Mouse (Mus musculus) hindbrain, postnatal 0 days (tissue): ENCODE data around the gene Arhgap29. TPM values are rescaled to one million over a fixed set of nuclear protein-coding genes. Genes with fewer than 3 reads are reported as not detected.

Source experiments
- ATAC-seq: fragments of 200-750 bp; cut with Nextera tagmentation; 2 replicates; pipeline ENCODE4 v1.8.0; 2017; ENCODE audit warnings: mild to moderate bottlenecking, moderate TSS enrichment, moderate library complexity
- DNase-seq: peaks from one replicate; pipeline ENCODE4 v3.0.0-alpha.2; 2015; ENCODE audit warnings: low spot score
- H3K27ac ChIP-seq: fragments of 300-500 bp; sonication (generic); 2 replicates; pipeline ENCODE4 v1.5.1; 2014; ENCODE audit warnings: mild to moderate bottlenecking
- H3K27me3 ChIP-seq: fragments of 300-500 bp; sonication (generic); 2 replicates; pipeline ENCODE4 v1.6.1; 2014; ENCODE audit warnings: low read length, mixed read lengths; ENCODE audit not compliant: insufficient read depth
- H3K36me3 ChIP-seq: fragments of 300-500 bp; sonication (generic); 2 replicates; pipeline ENCODE4 v1.6.1; 2014; ENCODE audit warnings: low read length, mixed read lengths; ENCODE audit not compliant: insufficient read depth
- H3K4me1 ChIP-seq: fragments of 300-500 bp; sonication (generic); 2 replicates; pipeline ENCODE4 v1.6.1; 2014; ENCODE audit warnings: antibody characterized with exemption, low read length, mixed read lengths; ENCODE audit not compliant: insufficient read depth
- H3K4me2 ChIP-seq: fragments of 300-500 bp; sonication (generic); 2 replicates; pipeline ENCODE4 v1.6.1; 2014; ENCODE audit warnings: low read depth, mild to moderate bottlenecking, low read length, moderate library complexity, mixed read lengths
- H3K4me3 ChIP-seq: fragments of 300-500 bp; sonication (generic); 2 replicates; pipeline ENCODE4 v1.5.1; 2014; ENCODE audit warnings: low read length
- H3K9ac ChIP-seq: fragments of 300-500 bp; sonication (generic); replicated peaks from 2 replicates; pipeline ENCODE4 v1.6.1; 2014; ENCODE audit warnings: mild to moderate bottlenecking, low read length, moderate library complexity, mixed read lengths
- H3K9me3 ChIP-seq: fragments of 300-500 bp; sonication (generic); 2 replicates; pipeline ENCODE4 v1.6.1; 2016; ENCODE audit warnings: low read length, mixed read lengths
- CTCF ChIP-seq: IDR thresholded peaks from 2 replicates; pipeline ENCODE4 v1.5.1; 2016; ENCODE audit warnings: antibody characterized with exemption, control low read depth, low read depth
- WGBS: fragments of 180-500 bp; shearing (Covaris S2); extraction: QIAGEN DNeasy Blood & Tissue Kit; methylation state at CpG from one replicate; pipeline ENCODE4 v1.1.7; 2014; 5-methylcytosine and 5-hydroxymethylcytosine counted together
- polyA plus RNA-seq: library from polyadenylated mRNA; unstranded; fragments of >200 nt; fragmentation: Nextera tagmentation; extraction: Ambion mirVana; gene quantifications from 2 replicates; pipeline ENCODE4 v1.2.1, GENCODE M21; 2015
- total RNA-seq: library from RNA; depleted of rRNA; stranded (reverse); fragments of >200 nt; gene quantifications from 2 replicates; pipeline ENCODE4 v1.2.3, GENCODE M21; 2014

The Arhgap29 gene
- total and polyA plus RNA-seq, 2 experiments from 2014 or later = 14.8 to 21.8 TPM

- H3K9ac ChIP-seq = no peak overlapping the region
- no peaks in the 10 kb centered on the region for H3K36me3 ChIP-seq
- peaks cover 4% of the 10 kb centered on the region; the same call in 1 of the 2 replicates for H3K27me3 ChIP-seq
- H3K27ac ChIP-seq = no peak overlapping the region
- no peak for ATAC-seq
- no peak overlapping the region for H3K4me2 ChIP-seq
- no peak for DNase-seq
- no peaks in the 10 kb centered on the region for H3K9me3 ChIP-seq
- TF ChIP-seq CTCF = no peak
- WGBS = 76% methylated on average over 6 of the region's 6 CpGs
- 0 out of 2 replicates have a peak, but pooled peaks cover 10% of the 10 kb centered on the region for H3K4me1 ChIP-seq
- no peak overlapping the region for H3K4me3 ChIP-seq
These were observed 88.2 kb downstream of the Arhgap29 start for GRCm38 (mm10) chr3:122040522-122040921.

DNA sequence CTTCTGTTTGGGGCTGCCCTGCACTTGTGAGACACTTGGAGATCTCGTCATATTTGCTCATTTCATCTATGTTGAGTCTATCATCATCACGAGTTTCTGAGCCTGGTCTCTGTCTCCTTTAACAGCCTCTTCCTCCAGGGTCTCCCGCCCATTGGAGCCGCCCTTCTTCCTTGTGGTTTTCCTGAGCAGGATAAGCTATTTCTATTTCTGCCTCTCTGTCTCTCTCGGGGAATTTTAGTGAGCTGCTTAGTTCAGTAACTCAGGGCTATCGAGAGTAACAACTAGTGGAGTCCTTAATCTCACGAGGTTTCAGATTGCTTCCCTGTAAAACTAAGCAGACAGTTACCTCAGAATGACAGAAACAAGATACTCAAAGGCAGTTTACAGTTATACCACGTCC is 90.8 kb downstream of the Arhgap29 start:
- 0 out of 2 replicates have a peak overlapping the region, but pooled peaks have one; percentile 65 for H3K27ac ChIP-seq
- H3K27me3 ChIP-seq = peaks cover 4% of the 10 kb centered on the region; the same call in 1 of the 2 replicates
- H3K9ac ChIP-seq = no peak overlapping the region
- no peak for TF ChIP-seq CTCF
- WGBS = 35% methylated on average over 8 of the region's 8 CpGs
- H3K9me3 ChIP-seq = no peaks in the 10 kb centered on the region
- peak; percentile 6 for DNase-seq
- no peak overlapping the region for H3K4me2 ChIP-seq
- ATAC-seq = no peak
- peaks cover 22% of the 10 kb centered on the region for H3K4me1 ChIP-seq
- H3K4me3 ChIP-seq = no peak overlapping the region
- no peaks in the 10 kb centered on the region for H3K36me3 ChIP-seq

- TF ChIP-seq CTCF = no peak
- H3K4me1 ChIP-seq = peaks cover 24% of the 10 kb centered on the region
- DNase-seq = peak; percentile 49
- H3K36me3 ChIP-seq = no peaks in the 10 kb centered on the region
- peak within 1 kb of the TSS; percentile 47 for H3K4me2 ChIP-seq
- 8% methylated on average over 26 of the region's 26 CpGs for WGBS
- H3K9ac ChIP-seq = peak within 1 kb of the TSS; percentile 47
- no peak for ATAC-seq
- no peaks in the 10 kb centered on the region for H3K9me3 ChIP-seq
- peak within 1 kb of the TSS; percentile 65 for H3K27ac ChIP-seq
- peaks cover 4% of the 10 kb centered on the region; the same call in 1 of the 2 replicates for H3K27me3 ChIP-seq
- peak within 1 kb of the TSS; percentile 24 for H3K4me3 ChIP-seq
These were observed 91.6 kb downstream of the Arhgap29 start, which contains the start of gene Abca4 for GRCm38 (mm10) chr3:122043799-122044547. Gene Abca4, plus strand, starts transcription at chr3:122044443.

GRCm38 (mm10) chr3:122046187-122046620 is 93.9 kb downstream of the Arhgap29 start:
- Histone ChIP-seq H3K27ac (no peak overlapping the region), H3K4me1 (peaks cover 24% of the 10 kb centered on the region), H3K9ac (no peak overlapping the region), H3K27me3 (peaks cover 4% of the 10 kb centered on the region; the same call in 1 of the 2 replicates), H3K4me3 (no peak overlapping the region), H3K4me2 (peak overlapping the region; percentile 30), H3K36me3 (no peaks in the 10 kb centered on the region), H3K9me3 (no peaks in the 10 kb centered on the region)
- no peak for TF ChIP-seq CTCF
- whole genome bisulfite sequencing = 10% methylated on average over 10 of the region's 10 CpGs
- peak; percentile 49 for ATAC-seq
- DNase-seq = peak; percentile 82

GRCm38 (mm10) chr3:122047402-122047801 is 95.1 kb downstream of the Arhgap29 start:
- no peak for DNase-seq
- 41% methylated on average over 7 of the region's 7 CpGs for WGBS
- H3K9me3 ChIP-seq = no peaks in the 10 kb centered on the region
- no peak; the same call in 1 of the 2 replicates for ATAC-seq
- peaks cover 24% of the 10 kb centered on the region for H3K4me1 ChIP-seq
- H3K27me3 ChIP-seq = peaks cover 4% of the 10 kb centered on the region; the same call in 1 of the 2 replicates
- TF ChIP-seq CTCF = no peak
- no peak overlapping the region for H3K9ac ChIP-seq
- no peak overlapping the region for H3K4me2 ChIP-seq
- H3K27ac ChIP-seq = no peak overlapping the region
- no peaks in the 10 kb centered on the region for H3K36me3 ChIP-seq
- no peak overlapping the region for H3K4me3 ChIP-seq

DNA sequence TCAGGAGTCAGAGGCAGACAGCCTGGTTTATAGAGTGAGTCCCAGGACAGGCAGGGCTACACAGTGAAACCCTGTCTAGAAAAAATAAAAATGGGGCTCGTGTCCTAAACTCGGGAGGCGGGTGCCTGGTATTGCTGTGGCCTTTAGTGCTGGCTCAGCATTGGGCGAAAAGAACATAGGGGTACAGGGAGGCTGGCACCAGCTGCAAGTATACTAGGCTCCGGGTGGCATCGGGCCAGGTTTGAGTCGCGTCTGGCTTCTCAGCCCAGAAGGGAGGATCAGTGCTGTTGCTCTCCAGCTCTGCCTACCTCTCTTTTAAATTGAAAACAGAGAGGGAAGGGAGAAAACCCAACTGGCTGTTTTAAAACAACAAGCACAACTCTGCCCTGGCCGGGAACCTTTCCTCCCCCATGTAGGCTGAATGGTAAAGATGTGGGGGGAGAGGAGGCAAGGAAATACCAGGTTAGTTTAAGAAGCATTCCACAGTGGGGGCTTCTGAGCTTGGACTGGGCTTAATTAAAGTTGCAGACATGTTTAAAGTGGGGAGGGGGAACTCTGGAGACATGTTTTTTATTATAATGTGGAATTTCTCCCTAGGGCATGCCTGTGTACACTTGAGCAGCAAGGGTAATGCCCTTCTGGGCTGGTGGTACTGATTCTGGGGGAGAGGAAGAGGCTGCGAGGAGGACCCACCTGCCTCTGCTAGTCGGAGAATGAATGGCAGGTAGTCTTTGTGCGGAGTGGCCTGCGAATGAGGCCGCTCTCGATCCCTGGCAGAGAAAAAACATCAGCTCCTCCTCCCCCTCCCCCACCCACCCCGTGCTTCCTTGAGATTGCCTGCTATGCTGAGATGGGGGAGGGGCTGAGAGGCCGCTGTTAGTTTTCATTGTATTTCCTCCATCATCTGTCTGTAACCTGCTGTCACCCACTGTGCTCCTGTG is 95.8 kb downstream of the Arhgap29 start:
- ATAC-seq = peak; percentile 55
- no peak overlapping the region for H3K4me3 ChIP-seq
- peaks cover 4% of the 10 kb centered on the region; the same call in 1 of the 2 replicates for H3K27me3 ChIP-seq
- H3K9ac ChIP-seq = no peak overlapping the region
- peak overlapping the region; percentile 61 for H3K27ac ChIP-seq
- peaks cover 24% of the 10 kb centered on the region for H3K4me1 ChIP-seq
- no peak for TF ChIP-seq CTCF
- peak; percentile 82 for DNase-seq
- no peaks in the 10 kb centered on the region for H3K36me3 ChIP-seq
- peak overlapping the region; percentile 38 for H3K4me2 ChIP-seq
- 13% methylated on average over 17 of the region's 17 CpGs for WGBS
- no peaks in the 10 kb centered on the region for H3K9me3 ChIP-seq
